Mouse (Mus musculus) embryo, embryonic 11.5 days (tissue): ENCODE data around the gene Syngr2.
A peak's percentile ranks its signal among the peaks of the same experiment; 100 is the strongest.
"Not testable (repeated sequence)": the region's sequence is repeated elsewhere in the genome, so short reads cannot be mapped to it uniquely, and the experiment has no call there.

Source experiments
- DNase-seq: peaks from one replicate; pipeline ENCODE4 v3.0.0-alpha.2; 2012; ENCODE audit warnings: low read depth, low spot score

Syngr2 gene

DNA sequence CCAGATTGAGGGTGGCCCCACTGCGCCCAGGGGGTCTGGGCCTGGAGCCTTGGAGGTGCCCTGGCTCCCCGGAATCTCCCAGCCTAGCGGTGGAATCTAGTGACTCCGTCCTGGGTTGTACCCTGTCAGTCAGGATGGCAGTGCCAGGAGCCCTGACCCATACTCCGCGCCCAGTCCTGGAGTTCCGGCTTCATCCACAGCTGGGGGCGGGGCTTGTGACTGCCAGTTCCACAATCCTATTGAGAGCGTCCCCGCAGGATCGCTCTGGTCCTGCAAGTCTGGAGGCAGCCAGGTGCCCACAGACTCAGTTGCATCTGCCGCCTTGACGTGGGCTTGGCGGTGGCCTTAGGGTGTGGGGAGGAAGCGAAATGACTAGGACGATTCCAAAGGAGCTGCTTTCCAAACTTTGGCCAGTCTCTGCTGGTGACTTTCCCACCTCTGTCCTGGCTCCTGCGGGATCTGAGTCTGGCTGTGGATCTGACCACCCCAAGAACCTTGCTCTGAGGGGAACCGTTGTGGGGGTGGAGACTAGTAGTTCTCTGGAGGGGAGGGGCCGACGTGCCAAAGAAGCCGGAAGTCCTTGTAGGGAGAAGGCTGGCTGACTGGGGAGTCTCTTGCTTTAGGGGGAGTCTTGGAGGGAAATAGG lies 1.1 kb downstream of the Syngr2 start:
- peak; percentile 62 for DNase-seq

DNA sequence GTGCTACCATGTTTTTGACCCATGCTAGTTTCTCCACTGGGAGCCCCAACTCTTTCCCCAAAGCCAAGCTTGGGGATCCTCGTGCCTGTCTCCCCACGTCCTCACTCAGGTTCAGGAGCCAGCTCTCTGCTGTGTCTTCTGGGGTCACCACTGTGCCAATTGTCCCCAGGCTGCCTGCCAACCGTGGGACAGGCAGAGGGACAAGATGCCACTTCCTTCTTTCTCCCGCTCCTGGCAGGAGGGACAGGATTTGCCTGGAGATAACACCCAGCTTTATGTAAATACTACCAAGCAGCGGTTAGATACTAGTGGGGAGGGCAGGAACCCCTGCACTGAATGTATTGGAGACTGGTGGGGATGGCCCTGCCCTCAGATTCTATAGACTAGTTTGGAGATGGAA lies 4.4 kb downstream of the Syngr2 start:
- no peak for DNase-seq

DNA sequence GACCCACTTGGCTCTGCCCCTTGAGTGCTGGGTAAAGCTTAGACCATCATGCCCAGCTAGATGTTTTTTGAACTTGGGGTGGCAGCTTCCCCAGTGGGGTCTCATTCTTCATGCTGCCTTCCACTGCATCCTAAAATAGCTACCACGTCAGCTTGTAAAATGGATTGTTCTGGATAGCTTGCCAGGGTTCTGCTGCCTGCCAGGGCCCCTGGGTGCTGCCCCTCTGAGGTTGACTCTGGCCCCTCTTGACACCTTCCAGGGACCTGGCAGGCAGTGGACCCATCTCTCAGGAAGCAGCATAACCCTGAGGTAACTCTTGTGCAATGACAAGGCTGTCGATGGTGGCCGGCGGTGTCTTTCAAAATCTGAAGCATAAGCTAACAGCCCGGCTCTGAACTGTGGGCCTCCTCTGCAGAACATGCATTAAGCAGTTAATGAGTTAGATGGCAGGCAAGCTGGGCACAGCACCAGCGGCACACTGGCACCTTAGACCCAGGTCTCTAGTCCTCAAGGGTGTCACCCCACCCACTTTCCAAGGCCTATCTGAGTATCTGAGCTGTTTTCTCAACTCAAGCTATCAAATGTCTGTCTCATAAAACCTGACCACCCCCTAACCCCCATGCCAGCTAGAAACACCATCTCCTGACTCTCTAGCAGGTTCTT lies 5.4 kb downstream of the Syngr2 start:
- DNase-seq = no peak

DNA sequence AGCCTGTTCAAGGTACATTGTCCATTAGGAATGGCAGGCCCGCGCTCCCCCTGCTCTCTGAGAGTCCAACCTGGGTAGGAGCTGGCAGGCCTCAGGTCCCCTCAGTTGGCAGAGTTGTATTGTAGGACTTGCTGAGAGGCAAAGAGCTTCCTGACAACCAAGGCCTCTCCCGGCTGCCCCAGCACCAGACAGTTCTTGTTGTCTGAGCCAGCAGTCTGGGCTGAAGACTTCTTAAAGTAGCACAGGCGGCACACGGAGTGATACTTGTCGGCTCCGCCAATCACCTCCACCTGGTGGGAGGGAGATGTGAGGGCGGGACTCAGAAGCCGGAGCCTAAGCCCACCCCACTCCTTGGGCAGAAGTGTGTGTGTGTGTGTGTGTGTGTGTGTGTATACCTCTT lies 6.4 kb downstream of the Syngr2 start:
- not testable (repeated sequence) for DNase-seq

DNA sequence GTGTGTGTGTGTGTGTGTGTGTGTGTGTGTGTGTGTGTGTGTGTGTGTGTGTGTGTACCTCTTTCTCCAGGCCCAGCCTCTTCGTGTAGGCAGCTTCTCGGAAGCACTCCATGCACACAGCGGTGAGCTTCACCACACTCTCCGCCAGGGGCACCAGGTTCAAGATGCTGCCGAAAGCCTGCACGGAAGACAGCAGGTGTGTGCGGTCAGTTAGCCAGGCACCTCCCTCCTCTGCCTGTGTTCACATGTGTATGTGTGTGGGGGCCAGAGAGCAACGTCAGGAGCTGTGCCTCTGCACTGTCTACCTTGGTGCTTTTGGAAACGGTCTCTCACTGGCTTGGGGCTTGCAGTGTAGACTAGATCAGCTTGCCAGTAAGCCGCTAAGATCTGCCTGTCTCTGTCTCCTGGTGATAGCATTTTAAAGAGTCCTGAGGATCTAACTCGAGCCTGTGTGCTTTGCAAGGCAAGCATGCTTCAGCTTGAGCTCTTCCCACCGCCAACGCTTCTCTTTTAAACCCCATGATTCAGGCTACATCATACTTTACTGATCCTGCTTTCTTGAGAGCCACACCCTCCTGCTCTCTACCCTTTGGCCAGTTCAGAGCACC lies 7.0 kb downstream of the Syngr2 start:
- no peak for DNase-seq

DNA sequence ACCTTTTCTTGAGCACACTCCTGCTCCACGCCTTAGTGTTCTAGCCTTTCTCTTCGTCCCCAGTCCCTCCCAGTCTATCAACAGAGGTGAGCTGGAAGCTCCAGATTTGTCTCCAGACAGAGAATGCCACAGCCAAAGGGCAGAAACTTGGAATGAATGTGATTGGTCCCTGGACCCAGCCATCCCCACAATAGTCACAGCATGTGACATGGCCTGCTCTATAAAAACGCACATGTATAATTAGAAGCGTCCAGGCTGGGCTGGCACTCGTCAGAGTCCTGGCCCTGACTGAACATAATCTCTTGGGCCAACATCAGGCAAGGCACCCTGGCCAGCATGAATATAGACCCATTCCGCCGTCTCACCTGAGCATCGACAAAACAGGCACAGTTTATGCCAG lies 9.6 kb downstream of the Syngr2 start:
- no peak for DNase-seq

DNA sequence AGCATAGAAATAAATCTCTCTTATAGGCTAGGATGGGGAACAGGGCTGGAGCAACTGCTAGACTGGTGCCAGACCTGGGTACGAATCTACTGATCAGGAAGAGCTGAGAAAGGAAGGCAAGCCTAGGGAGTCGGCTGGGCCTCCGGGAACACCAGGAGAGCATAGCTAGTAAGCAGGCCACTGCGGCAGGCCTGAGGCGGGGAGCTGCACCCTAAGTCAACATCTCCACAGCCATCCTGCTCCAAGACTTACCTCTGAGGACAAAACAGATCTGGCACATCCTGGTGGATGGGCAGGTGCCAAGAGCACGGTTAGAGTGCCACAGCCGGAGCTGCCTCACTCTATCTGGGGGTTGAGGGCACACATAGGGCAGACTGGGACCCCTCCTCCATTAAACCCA lies 10.7 kb downstream of the Syngr2 start:
- no peak for DNase-seq

DNA sequence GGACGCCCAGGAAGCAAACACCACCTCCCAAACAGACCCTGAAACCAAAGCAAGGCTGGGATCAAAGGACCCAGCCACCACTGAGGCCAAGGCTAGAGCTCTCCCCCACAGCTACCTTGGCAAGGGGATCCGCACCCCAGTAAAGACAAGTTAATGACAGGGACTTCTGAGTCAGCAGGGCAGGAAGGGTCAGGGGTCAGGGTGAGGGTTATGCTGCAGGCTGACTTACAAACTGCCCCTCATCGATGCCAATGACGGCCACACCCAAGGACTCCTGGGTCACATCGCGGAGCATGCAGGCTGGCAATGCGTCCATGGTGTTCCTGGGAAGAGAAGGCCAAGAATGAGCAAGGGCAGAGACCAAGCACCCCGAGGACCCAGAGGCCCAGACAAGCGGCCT lies 12.4 kb downstream of the Syngr2 start:
- no peak for DNase-seq

DNA sequence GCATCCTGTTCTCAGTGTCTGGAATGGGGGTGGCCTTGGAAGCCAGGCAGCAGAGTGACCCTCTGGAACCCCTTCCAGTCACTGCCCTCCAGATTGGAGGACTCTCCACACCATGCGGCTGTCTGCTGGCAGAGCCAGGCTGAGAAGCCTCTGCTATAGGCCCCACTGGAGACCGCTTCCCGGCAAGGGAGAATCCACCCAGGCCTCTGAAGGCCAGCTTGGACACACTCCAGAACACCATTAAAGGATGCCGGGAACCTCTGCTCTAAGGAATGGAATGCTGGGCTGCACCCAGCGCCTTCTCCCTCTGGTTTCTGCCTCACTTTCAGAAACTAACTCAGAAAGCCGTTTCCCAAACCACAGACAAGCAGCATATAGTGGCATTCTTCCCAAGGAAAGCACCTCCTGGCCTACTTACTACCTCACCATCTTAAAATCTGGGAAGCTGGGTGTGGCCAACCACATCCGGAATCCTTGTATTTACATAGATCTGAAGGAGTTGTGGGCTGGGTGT lies 13.3 kb downstream of the Syngr2 start:
- no peak for DNase-seq

DNA sequence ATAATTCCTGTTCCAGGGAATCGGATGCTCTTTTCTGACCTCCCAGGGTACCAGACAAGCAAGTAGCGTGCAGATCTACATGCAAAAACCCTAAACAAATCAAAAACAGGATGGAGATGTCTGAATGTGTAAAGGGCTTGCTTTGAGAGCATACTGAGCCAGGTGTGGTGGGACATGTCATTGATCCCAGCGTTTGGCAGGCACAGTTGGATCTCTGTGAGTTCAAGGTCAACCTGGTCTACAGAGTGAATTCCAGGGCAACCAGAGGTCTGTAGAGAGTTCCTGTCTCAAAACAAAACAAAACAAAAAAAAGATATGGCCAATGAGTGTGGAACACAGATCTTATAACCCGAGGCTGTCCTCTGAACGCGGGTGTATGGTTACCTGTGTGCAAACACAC lies 13.9 kb downstream of the Syngr2 start:
- DNase-seq = no peak

DNA sequence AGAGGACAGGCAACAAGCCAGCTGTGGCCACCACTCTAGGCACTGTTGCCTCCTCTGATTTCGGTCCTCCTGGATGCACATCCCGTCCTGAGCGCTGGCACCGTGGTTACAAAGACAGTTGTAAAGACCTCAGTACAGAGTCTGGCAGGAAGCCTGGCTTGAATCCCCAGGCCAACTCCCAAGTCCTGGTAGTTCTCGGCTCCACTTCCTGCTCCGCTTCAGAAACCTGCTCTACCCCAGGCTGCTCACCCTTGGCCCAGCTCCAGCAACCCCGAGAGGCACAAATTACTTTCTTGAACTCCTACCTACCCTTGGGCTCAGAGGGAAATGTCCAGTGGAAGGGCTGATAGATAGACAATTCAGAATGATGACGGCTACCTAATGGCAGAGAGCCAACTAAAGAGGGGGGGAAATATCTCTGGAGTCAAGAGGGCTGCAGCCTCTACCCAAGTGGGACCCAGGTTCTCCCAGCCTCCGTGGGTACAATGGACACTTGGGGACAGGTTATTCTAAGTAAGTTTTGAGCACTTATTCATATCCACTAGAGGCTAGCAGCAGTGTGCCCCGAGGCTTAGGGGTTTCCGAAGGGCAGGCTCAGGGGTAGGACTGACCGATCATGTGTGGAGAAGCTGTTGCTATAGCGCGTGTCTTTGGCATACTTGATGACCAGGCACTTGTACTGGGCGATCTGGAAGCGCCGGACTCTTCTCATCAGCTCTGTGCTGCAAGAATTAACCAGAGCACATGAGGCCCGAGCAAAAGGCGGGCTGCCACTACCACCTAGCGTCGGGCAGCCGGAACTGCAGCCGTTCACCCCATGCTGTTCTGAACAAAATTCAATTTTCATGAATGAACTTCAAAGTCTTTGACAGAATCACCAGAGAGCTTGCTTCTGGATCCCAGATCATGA lies 14.8 kb downstream of the Syngr2 start:
- peak; percentile 74 for DNase-seq

DNA sequence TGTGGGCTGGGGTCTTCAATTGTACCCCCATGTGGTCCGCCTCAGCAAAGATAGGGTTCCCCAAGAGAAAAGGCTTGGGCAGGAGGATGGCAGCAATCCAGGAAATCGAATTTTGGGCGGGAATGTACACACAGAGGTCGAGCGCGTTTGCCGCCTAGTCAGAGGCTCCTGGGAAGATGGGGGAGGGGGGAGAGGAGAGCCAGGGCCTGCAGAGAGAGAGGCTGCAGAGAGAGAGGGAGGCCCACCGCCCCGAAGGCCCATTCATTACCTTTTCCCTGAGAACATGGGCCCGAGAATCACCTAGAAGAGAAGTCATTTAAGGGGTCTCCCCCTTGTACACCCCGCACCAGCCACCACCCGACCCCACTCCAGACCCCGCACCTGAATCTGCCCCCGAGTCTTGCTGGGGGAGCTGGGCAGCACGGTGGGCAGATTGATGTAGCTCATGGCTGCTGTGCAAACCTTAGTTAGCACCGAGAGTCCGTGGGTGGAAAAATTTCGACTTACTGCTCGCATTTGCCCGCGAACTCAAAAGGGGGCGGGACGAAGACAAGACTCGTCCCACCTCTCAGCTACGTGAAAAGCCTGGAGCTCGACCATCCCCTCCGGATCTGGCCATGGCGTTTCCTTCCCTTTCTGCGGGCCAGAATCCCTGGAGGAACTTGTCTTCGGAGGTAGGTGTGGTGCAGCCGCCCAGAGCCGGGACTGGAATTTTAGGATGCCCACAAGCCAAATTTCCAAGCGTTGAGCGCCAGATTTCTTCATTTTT lies 16.0 kb downstream of the Syngr2 start, which contains the start of the genes Afmid and Tk1:
Gene Afmid (plus strand): TSS at position 592 of the 769 bp plus-strand sequence.
Gene Tk1 (minus strand): TSS at position 760 of the 769 bp plus-strand sequence.
- peak; percentile 83 for DNase-seq

DNA sequence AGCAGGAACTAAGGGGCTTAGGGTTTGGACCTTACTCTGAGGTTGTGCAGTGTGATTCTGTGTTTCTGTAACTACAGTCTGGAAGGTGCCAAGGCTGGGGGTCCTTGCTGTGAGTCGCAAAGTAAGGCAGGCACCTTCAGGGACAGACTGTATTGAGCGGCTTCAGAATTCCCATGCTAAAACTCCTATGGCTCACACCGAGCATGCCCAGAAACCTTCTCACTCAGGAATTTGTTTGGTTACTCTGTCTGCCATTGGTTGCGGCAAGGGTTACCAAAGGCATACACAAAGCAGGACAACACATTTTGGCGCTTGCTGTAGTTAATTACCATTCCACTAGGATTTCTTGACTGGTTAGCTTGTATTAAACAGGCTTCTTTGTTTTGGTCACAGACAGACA lies 16.7 kb downstream of the Syngr2 start:
- DNase-seq = no peak

DNA sequence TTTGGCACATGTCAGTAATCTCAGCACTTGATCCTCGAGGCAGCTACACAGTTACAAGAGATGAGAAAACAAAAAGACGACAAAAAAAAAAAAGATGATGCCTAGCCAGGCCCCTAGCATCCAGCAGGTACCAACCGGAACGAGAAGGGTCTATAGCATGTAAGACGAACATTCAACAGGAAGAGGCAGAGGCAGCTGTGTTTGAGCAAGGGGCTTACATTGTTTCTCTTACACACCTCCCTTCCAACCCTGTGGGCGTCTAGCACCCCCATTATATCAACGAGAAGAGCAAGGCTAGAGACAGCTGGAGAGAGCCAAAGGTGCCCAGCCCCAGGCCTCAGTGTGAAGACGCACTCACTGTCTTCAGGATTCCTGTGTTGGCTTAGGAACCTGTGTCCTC lies 17.4 kb downstream of the Syngr2 start:
- DNase-seq = no peak

DNA sequence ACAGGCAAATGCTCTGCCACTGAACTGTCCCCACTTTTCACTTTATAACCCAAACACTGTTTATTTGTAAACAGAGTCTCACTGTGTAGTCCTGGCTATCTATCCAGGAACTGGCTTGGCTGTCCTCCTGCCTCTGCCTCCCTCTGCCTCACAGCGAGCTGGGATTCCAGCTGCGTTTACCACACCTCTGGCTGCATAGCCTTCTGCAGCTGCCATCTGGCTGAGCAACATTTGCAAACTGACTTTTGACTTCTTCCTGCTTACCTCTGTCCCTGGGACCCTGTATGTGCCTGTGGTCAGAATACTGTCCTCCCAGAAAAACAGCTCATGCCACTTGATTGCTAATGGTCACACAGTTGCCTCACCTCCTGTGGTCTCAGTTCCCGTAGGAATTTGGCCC lies 17.9 kb downstream of the Syngr2 start:
- DNase-seq = no peak

DNA sequence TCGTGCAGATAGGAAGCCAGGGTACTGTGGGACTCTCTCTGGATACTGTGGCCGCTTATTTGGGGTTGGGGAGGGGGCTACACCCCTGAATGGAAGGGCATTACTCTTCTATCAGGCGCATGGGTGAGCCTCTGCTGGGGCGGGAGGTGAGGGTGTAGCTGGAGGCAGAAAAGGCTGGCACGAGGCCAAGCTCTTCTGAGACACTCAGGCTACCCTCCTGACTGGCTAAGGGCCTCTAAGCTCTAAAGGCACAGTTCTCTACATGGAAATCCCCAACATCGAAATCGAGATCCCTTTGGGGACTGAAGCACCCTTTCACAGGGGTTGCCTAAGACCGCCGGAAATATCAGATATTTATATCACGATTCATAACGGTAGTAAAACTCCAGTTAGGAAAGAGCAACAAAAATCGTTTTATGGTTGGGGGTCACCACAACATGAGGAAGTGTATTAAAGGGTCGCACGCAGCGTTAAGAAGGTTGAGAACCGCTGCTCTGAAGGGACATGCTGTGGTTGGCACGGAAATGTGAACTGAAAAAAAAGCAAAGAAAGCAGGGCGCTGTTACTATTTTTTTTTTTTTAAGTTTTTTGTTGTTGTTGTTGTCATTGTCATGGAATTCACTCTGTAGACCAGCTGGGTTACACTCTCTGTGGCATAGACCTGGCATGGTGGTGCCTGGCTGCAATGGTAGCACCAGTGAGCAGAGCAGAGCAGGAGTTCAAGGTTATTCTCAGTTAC lies 18.9 kb downstream of the Syngr2 start:
- DNase-seq = no peak

DNA sequence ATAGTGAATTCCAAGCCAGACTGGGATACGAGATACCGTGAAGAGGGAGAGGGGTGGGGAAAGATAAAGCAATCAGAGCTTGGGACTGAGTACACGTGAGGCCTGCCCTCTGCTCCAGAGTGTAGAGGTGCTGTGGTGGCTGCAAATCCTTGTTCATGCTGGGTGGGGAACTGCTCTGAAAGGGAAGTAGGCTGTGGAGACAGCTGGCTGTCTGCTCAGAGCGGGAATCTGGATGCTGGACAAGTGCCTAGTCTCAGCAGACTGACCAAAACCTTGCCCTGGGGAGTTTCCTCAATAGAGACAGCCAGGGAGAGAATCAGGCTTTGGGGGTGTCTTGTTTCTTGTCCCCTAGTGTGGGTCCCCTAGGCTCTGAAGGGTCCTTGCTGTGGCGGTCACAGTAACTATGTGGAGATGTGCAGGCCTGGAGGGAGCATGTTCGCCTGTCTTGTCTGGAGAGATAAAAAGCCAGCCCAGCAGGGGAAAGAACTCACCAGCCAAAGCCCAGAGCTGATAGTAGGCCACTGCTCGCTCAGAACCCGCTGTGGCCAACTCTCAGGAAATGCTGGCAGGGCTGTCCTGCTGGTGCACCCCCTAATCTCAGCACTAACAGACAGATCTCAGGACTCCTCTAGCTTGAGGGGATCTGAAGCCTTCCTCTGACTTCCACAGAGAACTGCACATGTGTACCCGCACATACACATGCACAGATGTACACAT lies 19.6 kb downstream of the Syngr2 start:
- no peak for DNase-seq

DNA sequence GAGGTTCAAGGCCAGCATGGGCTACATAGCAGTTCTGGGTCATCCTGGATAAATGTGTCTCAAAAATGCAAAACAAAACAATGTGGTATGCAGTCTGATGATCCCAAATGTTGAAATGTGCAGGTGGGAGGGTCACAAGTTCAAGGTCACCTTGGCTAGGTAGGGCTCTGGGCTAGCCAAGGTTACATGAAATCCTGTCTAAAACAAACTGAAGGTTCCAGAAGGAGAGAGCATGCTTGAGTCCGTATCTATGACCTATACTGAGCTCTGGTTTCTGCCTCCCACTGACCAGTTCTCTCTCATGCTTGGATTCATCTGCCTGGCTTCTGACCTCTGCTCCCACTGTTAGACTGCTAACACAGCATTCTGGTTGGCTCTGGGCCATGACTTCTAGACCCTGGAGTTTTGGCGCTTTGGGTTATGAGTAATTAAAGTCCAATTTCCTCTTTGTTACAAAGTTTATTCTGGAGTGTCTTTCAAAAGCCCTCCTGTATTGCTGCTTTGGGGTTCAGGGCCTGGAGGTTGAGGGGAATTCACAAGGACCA lies 20.3 kb downstream of the Syngr2 start:
- no peak for DNase-seq

DNA sequence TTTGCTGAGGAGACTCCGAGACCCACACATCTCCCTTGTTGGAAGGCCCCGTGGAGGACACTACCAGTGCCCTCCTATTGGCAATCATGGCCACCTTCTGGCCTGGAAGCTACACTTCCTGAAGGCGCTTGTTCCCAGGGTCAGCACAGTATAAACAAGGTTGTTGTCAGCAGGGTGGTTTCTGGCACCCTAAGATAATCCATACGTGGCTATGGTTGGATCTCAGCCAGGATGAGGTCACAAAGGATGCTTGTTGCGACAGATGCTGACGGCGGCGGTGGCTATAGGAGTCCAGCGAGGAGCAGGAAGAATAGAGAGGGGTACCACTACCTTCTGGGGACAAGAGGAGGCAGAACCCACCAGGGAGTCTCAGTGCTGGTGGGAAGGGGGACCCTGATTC lies 20.9 kb downstream of the Syngr2 start:
- no peak for DNase-seq
